Mouse (Mus musculus): Measurements from ENCODE around the gene Bst2. TPM values are rescaled to one million over a fixed set of nuclear protein-coding genes. Genes with fewer than 3 reads are reported as not detected.

Bst2 gene
- polyA plus RNA-seq, 2 experiments = 12.4 to 47.2 TPM

DNA sequence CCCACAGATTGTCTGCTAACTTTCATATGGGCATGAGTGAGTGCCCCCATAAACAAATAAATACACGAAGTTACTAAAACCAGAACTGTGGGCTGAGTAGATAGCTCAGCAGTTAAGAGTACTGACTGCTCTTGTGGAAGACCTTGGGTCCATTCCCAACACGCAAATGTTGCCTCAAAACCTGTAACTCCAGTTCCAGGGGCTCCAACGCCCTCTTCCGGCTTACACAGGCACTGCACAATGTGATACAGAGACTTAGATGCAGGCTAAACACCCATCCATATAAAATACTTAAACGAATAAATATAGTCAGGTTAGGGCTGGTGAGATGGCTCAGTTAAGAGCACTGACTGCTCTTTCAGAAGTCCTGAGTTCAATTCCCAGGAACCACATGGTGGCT is 22.2 kb downstream of the Bst2 start:
- ATAC-seq (ENCODE audit: low FRiP score, low read depth) (no peak), DNase-seq (ENCODE audit: low spot score) (no peak)
- TF ChIP-seq POLR2A (IDR thresholded peaks at IDR 0.05; ENCODE audit: borderline replicate concordance, extremely low read depth, insufficient read depth, insufficient read length) = no peak
- Histone ChIP-seq H3K27ac (replicated peaks; ENCODE audit: low read depth, low read length) (no peak overlapping the region), H3K4me1 (ENCODE audit: control insufficient read depth, insufficient read depth, low read length) (no peaks in the 10 kb centered on the region), H3K4me2 (replicated peaks; ENCODE audit: low read depth, low read length, severe bottlenecking) (no peak overlapping the region), H3K27me3 (ENCODE audit: control insufficient read depth, insufficient read depth, low read length) (no peaks in the 10 kb centered on the region), H3K9ac (ENCODE audit: low read depth, low read length, severe bottlenecking) (no peak overlapping the region), H3K4me3 (replicated peaks; ENCODE audit: low read length) (no peak overlapping the region), H3K36me3 (ENCODE audit: control insufficient read depth, insufficient read depth, low read length) (no peaks in the 10 kb centered on the region), H3K9me3 (ENCODE audit: control insufficient read depth, low read length) (no peaks in the 10 kb centered on the region)
- 77% methylated on average over 5 of the region's 5 CpGs for WGBS

DNA sequence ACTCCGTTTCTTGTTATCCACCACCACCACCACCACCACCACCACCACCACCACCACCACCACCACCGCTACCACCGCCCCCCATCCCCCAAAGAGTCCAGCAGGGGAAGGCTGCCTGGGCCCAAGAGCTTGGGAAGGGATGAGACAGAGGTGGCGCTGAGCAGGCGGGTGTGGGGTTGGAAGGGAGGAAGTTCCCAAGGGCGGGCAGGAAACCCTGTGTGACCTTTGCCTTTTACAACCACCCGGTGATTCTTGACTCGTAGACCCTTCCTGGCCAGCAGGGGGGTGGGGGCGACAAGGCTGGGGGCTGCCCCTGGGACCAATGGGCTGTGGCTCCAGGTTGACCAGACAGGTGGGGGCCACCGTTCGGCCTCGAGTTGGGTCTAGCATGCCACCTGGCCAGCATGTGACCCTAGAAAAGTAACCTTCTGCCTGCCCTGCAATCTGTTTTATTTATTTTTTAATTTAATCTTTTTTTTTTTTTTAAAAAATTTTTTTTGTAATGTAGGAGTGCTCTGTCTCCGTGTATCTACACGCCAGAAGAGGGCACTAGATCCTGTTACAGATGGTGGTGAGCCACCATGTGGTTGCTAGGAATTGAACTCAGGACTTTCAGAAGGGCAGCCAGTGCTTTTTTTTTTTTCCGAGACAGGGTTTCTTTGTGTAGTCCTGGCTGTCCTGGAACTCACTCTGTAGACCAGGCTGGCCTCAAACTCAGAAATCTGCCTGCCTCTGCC is 24.1 kb downstream of the Bst2 start:
- H3K4me2 ChIP-seq (replicated peaks; ENCODE audit: low read depth, low read length, severe bottlenecking) = no peak overlapping the region

DNA sequence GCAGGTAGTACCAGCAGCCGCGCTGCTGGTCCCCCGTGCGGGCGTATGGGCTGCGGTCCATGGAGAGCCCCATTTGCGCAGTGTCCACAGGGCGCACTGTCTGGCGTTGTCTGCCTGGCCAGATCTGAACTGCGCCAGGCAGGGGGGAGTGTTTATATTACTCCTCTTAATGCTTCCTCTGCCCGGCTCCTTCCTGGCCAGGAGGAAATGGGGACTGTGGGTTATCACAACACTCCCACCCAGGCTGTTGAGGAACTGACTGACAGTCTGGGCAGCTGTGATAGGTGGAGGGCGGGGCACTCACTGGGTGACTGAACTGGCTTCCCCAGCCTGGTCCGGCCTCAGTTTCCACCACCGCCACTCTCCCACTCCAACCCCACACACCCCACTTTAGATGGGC is 25.6 kb downstream of the Bst2 start, which contains the start of gene Plvap:
Gene Plvap (minus strand): TSS at position 109 of the 400 bp plus-strand sequence.
- H3K27me3 ChIP-seq (ENCODE audit: control insufficient read depth, insufficient read depth, low read length) = peaks cover 23% of the 10 kb centered on the region
- no peak for DNase-seq (ENCODE audit: low spot score)
- 41% methylated on average over 5 of the region's 14 CpGs for WGBS

More for the DNA sequence above, 24.1 kb downstream of the Bst2 start:
- Histone ChIP-seq H3K4me3 (replicated peaks; ENCODE audit: low read length) (no peak overlapping the region), H3K36me3 (ENCODE audit: control insufficient read depth, insufficient read depth, low read length) (no peaks in the 10 kb centered on the region), H3K4me1 (ENCODE audit: control insufficient read depth, insufficient read depth, low read length) (no peaks in the 10 kb centered on the region), H3K9me3 (ENCODE audit: control insufficient read depth, low read length) (no peaks in the 10 kb centered on the region), H3K27ac (replicated peaks; ENCODE audit: low read depth, low read length) (no peak overlapping the region), H3K27me3 (ENCODE audit: control insufficient read depth, insufficient read depth, low read length) (peaks cover 8% of the 10 kb centered on the region), H3K9ac (ENCODE audit: low read depth, low read length, severe bottlenecking) (no peak overlapping the region)
- ATAC-seq (ENCODE audit: low FRiP score, low read depth) (no peak), DNase-seq (ENCODE audit: low spot score) (no peak)
- TF ChIP-seq POLR2A (IDR thresholded peaks at IDR 0.05; ENCODE audit: borderline replicate concordance, extremely low read depth, insufficient read depth, insufficient read length) = no peak
- 67% methylated on average over 13 of the region's 15 CpGs for WGBS

GRCm38 (mm10) chr8:71509316-71509715 is 27.9 kb downstream of the Bst2 start:
- no peak overlapping the region for H3K4me2 ChIP-seq (replicated peaks; ENCODE audit: low read depth, low read length, severe bottlenecking)
- H3K4me3 ChIP-seq (replicated peaks; ENCODE audit: low read length) = no peak overlapping the region
- DNase-seq (ENCODE audit: low spot score) = no peak
- H3K36me3 ChIP-seq (ENCODE audit: control insufficient read depth, insufficient read depth, low read length) = no peaks in the 10 kb centered on the region
- no peaks in the 10 kb centered on the region for H3K9me3 ChIP-seq (ENCODE audit: control insufficient read depth, low read length)
- 47% methylated on average over 2 of the region's 2 CpGs for WGBS
- ATAC-seq (ENCODE audit: low FRiP score, low read depth) = no peak
- H3K27ac ChIP-seq (replicated peaks; ENCODE audit: low read depth, low read length) = no peak overlapping the region
- TF ChIP-seq POLR2A (IDR thresholded peaks at IDR 0.05; ENCODE audit: borderline replicate concordance, extremely low read depth, insufficient read depth, insufficient read length) = no peak
- H3K27me3 ChIP-seq (ENCODE audit: control insufficient read depth, insufficient read depth, low read length) = peaks cover 31% of the 10 kb centered on the region
- no peak overlapping the region for H3K9ac ChIP-seq (ENCODE audit: low read depth, low read length, severe bottlenecking)
- no peaks in the 10 kb centered on the region for H3K4me1 ChIP-seq (ENCODE audit: control insufficient read depth, insufficient read depth, low read length)

More for the DNA sequence above, 25.6 kb downstream of the Bst2 start, which contains the start of gene Plvap:
- ATAC-seq (ENCODE audit: low FRiP score, low read depth) = no peak
- H3K36me3 ChIP-seq (ENCODE audit: control insufficient read depth, insufficient read depth, low read length) = no peaks in the 10 kb centered on the region
- H3K9ac ChIP-seq (ENCODE audit: low read depth, low read length, severe bottlenecking) = no peak within 1 kb of the TSS
- no peaks in the 10 kb centered on the region for H3K4me1 ChIP-seq (ENCODE audit: control insufficient read depth, insufficient read depth, low read length)
- no peak within 1 kb of the TSS for H3K4me2 ChIP-seq (replicated peaks; ENCODE audit: low read depth, low read length, severe bottlenecking)
- H3K4me3 ChIP-seq (replicated peaks; ENCODE audit: low read length) = peak within 1 kb of the TSS; percentile 5; the same call in 1 of the 2 replicates
- TF ChIP-seq POLR2A (IDR thresholded peaks at IDR 0.05; ENCODE audit: borderline replicate concordance, extremely low read depth, insufficient read depth, insufficient read length) = no peak
- no peak within 1 kb of the TSS for H3K27ac ChIP-seq (replicated peaks; ENCODE audit: low read depth, low read length)
- no peaks in the 10 kb centered on the region for H3K9me3 ChIP-seq (ENCODE audit: control insufficient read depth, low read length)

DNA sequence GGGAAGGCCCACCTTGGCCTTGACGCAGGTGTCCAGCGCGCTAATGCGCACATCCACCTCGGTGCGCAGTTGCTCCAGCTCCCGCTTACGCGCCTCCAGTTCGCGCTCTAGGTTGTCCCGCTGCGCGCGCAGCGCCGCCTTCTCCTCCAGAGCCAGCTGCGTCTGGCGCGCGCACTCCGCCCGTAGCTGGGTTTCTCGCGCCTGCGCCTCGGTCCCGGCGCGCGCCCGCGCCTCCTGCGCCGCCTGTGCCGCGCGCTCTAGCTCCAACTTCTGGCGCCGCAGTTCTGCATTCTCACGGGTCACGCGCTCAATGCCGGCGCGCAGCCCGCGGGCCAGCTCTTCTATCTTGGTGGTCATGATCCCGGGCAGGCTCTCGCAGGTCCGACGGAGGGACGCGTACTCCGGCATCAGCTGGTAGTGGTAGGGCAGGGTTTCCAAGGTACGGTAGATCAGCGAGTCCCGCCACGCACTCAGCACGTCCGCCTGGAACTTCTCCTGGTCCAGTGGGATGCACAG is 29.6 kb downstream of the Bst2 start:
- no peak for TF ChIP-seq POLR2A (IDR thresholded peaks at IDR 0.05; ENCODE audit: borderline replicate concordance, extremely low read depth, insufficient read depth, insufficient read length)
- peak overlapping the region; percentile 65 for H3K4me2 ChIP-seq (replicated peaks; ENCODE audit: low read depth, low read length, severe bottlenecking)
- 3% methylated on average over 54 of the region's 61 CpGs for WGBS
- ATAC-seq (ENCODE audit: low FRiP score, low read depth) (peak; percentile 75), DNase-seq (ENCODE audit: low spot score) (peak; percentile 91)
- H3K27me3 ChIP-seq (ENCODE audit: control insufficient read depth, insufficient read depth, low read length) = peaks cover 31% of the 10 kb centered on the region
- no peaks in the 10 kb centered on the region for H3K9me3 ChIP-seq (ENCODE audit: control insufficient read depth, low read length)
- H3K4me1 ChIP-seq (ENCODE audit: control insufficient read depth, insufficient read depth, low read length) = no peaks in the 10 kb centered on the region
- H3K4me3 ChIP-seq (replicated peaks; ENCODE audit: low read length) = peak overlapping the region; percentile 38
- peak overlapping the region; percentile 12; the same call in 1 of the 2 replicates for H3K9ac ChIP-seq (ENCODE audit: low read depth, low read length, severe bottlenecking)
- H3K27ac ChIP-seq (replicated peaks; ENCODE audit: low read depth, low read length) = no peak overlapping the region
- no peaks in the 10 kb centered on the region for H3K36me3 ChIP-seq (ENCODE audit: control insufficient read depth, insufficient read depth, low read length)
